Mouse (Mus musculus) forelimb bud, embryonic 11.5 days (tissue): ENCODE data around the gene Tsfm.

Source experiments
- DNase-seq: peaks from one replicate; pipeline ENCODE4 v3.0.0-alpha.2; 2012; ENCODE audit warnings: low read depth, low spot score

Tsfm gene

DNA sequence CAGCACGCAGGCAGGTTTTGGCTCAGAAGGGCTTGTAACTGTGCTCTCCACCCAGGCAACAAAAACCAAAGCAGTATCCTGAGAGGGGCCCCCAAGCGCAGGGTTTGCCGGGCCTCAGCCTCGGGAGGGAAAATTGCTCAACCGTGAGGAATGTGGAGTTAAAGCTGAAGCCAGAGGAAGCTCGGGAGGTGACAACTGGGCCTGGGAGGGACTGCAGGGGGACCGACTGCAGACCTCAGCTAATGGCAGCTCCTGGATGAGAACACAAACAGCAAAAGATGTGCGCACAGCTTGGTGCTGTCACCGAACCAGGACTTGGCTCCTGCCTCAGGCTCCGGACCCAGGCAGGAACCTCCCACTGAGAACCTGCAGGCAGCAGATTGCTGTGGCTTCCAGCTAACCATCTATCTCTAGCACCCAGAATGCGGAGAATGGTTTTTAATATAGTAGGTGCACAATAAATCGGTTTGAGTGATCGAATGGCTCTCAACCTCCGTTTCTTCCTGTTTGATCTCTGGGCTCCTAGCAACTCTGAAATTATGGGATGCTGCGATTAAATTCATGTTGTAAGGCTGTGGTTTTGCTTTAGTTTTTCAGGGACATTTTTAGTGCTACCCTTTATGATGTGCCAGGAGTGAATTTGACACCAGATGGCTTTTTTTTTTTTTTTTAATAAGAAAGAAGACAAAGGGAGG is 68.2 kb downstream of the Tsfm start:
- DNase-seq = no peak

DNA sequence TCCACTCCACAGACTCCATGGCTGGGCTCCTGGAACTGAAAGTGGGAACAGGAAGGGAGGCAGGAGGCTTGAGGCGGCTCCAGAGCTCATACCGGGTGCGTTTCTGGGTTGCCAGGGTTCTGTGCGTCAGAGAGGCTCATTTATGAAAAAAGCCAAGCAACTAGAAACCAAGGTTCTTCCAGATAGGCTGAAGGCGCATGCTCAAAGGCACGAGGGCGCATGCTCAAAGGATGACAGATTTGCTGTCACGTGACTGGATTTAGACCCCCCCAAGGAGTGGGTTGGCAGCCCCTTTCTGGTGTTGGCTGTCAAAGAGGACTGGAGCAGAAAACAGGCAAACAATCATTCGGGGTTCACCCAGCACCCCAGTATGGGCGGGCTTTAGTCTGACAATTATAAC is 68.9 kb downstream of the Tsfm start:
- no peak for DNase-seq
